Mouse (Mus musculus) MEL (cell line): ENCODE data around the gene Gm3424.
"Not testable (repeated sequence)": the region's sequence is repeated elsewhere in the genome, so short reads cannot be mapped to it uniquely, and the experiment has no call there.

Experiments
- CTCF ChIP-seq, 3 experiments: IDR thresholded peaks in 2 of 3; conservative IDR thresholded peaks in 1 of 3; 2 replicates each; pipeline ENCODE4 v1.5.1; 2011 to 2012; ENCODE audit warnings: low read length in 3 of 3, low read depth in 2 of 3, mild to moderate bottlenecking in 2 of 3, improper control_type of control experiment in 1 of 3, inconsistent platforms in 1 of 3, mixed read lengths in 1 of 3, moderate library complexity in 1 of 3; ENCODE audit not compliant: control insufficient read depth in 1 of 3, insufficient read depth in 1 of 3, poor library complexity in 1 of 3, severe bottlenecking in 1 of 3
- GATA1 ChIP-seq: IDR thresholded peaks from 2 replicates; pipeline ENCODE4 v1.6.1; 2011; ENCODE audit warnings: low read depth, low read length, improper control_type of control experiment
- POLR2A ChIP-seq, 2 experiments: IDR thresholded peaks; 2 replicates each; pipeline ENCODE4 v1.6.1; 2011 to 2012; ENCODE audit warnings: low read length in 2 of 2, mild to moderate bottlenecking in 2 of 2, control low read depth in 1 of 2, improper control_type of control experiment in 1 of 2, low read depth in 1 of 2, moderate library complexity in 1 of 2; ENCODE audit not compliant: control insufficient read depth in 1 of 2, insufficient read depth in 1 of 2, poor library complexity in 1 of 2
- TCF12 ChIP-seq: IDR thresholded peaks from 2 replicates; pipeline ENCODE4 v1.6.1; 2014; ENCODE audit warnings: low read depth, mild to moderate bottlenecking, inconsistent platforms, low read length, improper control_type of control experiment, moderate library complexity
- ZC3H11A ChIP-seq: IDR thresholded peaks from 2 replicates; pipeline ENCODE4 v1.6.1; 2012; ENCODE audit warnings: low read depth, mild to moderate bottlenecking, inconsistent platforms, low read length, improper control_type of control experiment

- not testable (repeated sequence) for TF ChIP-seq CTCF (IDR thresholded peaks at IDR 0.05 in 2 of 3, conservative IDR thresholded peaks at IDR 0.05 in 1 of 3; ENCODE audit: control insufficient read depth in 1 of 3, insufficient read depth in 1 of 3, low read depth in 2 of 3, low read length in 3 of 3, poor library complexity in 1 of 3, severe bottlenecking in 1 of 3); GATA1; POLR2A (IDR thresholded peaks at IDR 0.05; ENCODE audit: control insufficient read depth in 1 of 2, insufficient read depth in 1 of 2, low read depth in 1 of 2, low read length in 2 of 2, poor library complexity in 1 of 2); TCF12; ZC3H11A
Measured at GRCm38 (mm10) chr14:5807882-5808281, 22.2 kb downstream of the Gm3424 start, which contains the start of gene Gm3383.
